Mouse (Mus musculus) central nervous system, embryonic 18 days (tissue): ENCODE results near the gene Bid. TPM values are rescaled to one million over a fixed set of nuclear protein-coding genes. Genes with fewer than 3 reads are reported as not detected.

Experiments
- polyA plus RNA-seq: library from polyadenylated mRNA; depleted of rRNA; stranded (reverse); fragments of >200 nt; gene quantifications from 2 replicates; pipeline ENCODE4 v1.2.3, GENCODE M21; 2012; rRNA removed

Bid gene
- polyA plus RNA-seq, result 32.5 and 34.3 TPM in 2 replicates

GRCm38 (mm10) chr6:120916074-120916971, at the start of gene Bid:
Bid (minus strand) TSS chr6:120916853.

Other genes with a start within 250 kb of the Bid start
- gene Slc25a18, start 143.3 kb downstream of the Bid start, polyA plus RNA-seq, result 16.4 and 21.1 TPM in 2 replicates
- gene Atp6v1e1, start 94.1 kb downstream of the Bid start, polyA plus RNA-seq, result 240 and 254 TPM in 2 replicates
- gene Bcl2l13, start 80.6 kb downstream of the Bid start, polyA plus RNA-seq, result 23.2 and 23.3 TPM in 2 replicates
- 43.7 and 44.3 TPM in 2 replicates for gene Mical3, start 214.1 kb upstream of the Bid start, polyA plus RNA-seq